Mouse (Mus musculus) limb, embryonic 14.5 days (tissue): Measurements from ENCODE around the gene Gabrb1. TPM values are rescaled to one million over a fixed set of nuclear protein-coding genes. Genes with fewer than 3 reads are reported as not detected.
A peak's percentile ranks its signal among the peaks of the same experiment; 100 is the strongest.

Experiments
- ATAC-seq: fragments of 200-750 bp; cut with Nextera tagmentation; 2 replicates; pipeline ENCODE4 v1.8.0; 2017; ENCODE audit warnings: low read depth, moderate number of reproducible peaks, moderate TSS enrichment; ENCODE audit not compliant: low FRiP score
- DNase-seq: peaks from one replicate; pipeline ENCODE4 v3.0.0-alpha.2; 2015; ENCODE audit warnings: low spot score
- H3K27ac ChIP-seq: fragments of 300-500 bp; sonication (generic); replicated peaks from 2 replicates; pipeline ENCODE4 v1.5.1; 2014; ENCODE audit warnings: low read depth, mild to moderate bottlenecking, low read length, moderate library complexity, mixed read lengths
- H3K27me3 ChIP-seq: fragments of 300-500 bp; sonication (generic); 2 replicates; pipeline ENCODE4 v1.6.1; 2014; ENCODE audit warnings: low read length, mixed read lengths; ENCODE audit not compliant: control insufficient read depth, insufficient read depth
- H3K36me3 ChIP-seq: fragments of 300-500 bp; sonication (generic); 2 replicates; pipeline ENCODE4 v1.6.1; 2014; ENCODE audit warnings: mild to moderate bottlenecking, low read length, moderate library complexity, mixed read lengths; ENCODE audit not compliant: control insufficient read depth, insufficient read depth
- H3K4me1 ChIP-seq: fragments of 300-500 bp; sonication (generic); 2 replicates; pipeline ENCODE4 v1.6.1; 2014; ENCODE audit warnings: antibody characterized with exemption, low read length, mixed read lengths; ENCODE audit not compliant: control insufficient read depth, insufficient read depth
- H3K4me2 ChIP-seq: fragments of 300-500 bp; sonication (generic); replicated peaks from 2 replicates; pipeline ENCODE4 v1.6.1; 2014; ENCODE audit warnings: low read depth, mild to moderate bottlenecking, low read length, moderate library complexity; ENCODE audit not compliant: severe bottlenecking
- H3K4me3 ChIP-seq: fragments of 300-500 bp; sonication (generic); replicated peaks from 2 replicates; pipeline ENCODE4 v1.5.1; 2014; ENCODE audit warnings: low read length
- H3K9ac ChIP-seq: fragments of 300-500 bp; sonication (generic); 2 replicates; pipeline ENCODE4 v1.6.1; 2014; ENCODE audit warnings: mild to moderate bottlenecking, low read depth, low read length, moderate library complexity; ENCODE audit not compliant: severe bottlenecking
- H3K9me3 ChIP-seq: fragments of 300-500 bp; sonication (generic); 2 replicates; pipeline ENCODE4 v1.6.1; 2016; ENCODE audit warnings: low read length; ENCODE audit not compliant: control insufficient read depth
- POLR2A ChIP-seq: fragments of 200-500 bp; IDR thresholded peaks from 2 replicates; pipeline ENCODE4 v1.8.0; 2012; ENCODE audit warnings: inconsistent platforms, mild to moderate bottlenecking, moderate library complexity, borderline replicate concordance; ENCODE audit not compliant: insufficient read depth, insufficient read length; ENCODE audit errors: extremely low read depth
- WGBS: fragments of 180-500 bp; shearing (Covaris S2); extraction: QIAGEN DNeasy Blood & Tissue Kit; methylation state at CpG from one replicate; pipeline ENCODE4 v1.1.7; 2014; 5-methylcytosine and 5-hydroxymethylcytosine counted together
- polyA plus RNA-seq, 2 experiments: library from polyadenylated mRNA; depleted of rRNA in 1 of 2; stranded (reverse) in 1 of 2; unstranded in 1 of 2; fragments of >200 nt; fragmentation: Nextera tagmentation in 1 of 2; extraction: Ambion mirVana in 1 of 2; gene quantifications; 2 replicates each; pipeline versions ENCODE4 v1.2.1 to v1.2.3; 2012 to 2014

Gene Gabrb1
- polyA plus RNA-seq, 2 experiments = 0.26 to 1.5 TPM

GRCm38 (mm10) chr5:71639804-71640203 lies 18.1 kb upstream of the Gabrb1 start:
- no peak for TF ChIP-seq POLR2A
- Histone ChIP-seq H3K4me2 (no peak overlapping the region), H3K27ac (no peak overlapping the region), H3K27me3 (no peaks in the 10 kb centered on the region), H3K9ac (no peak overlapping the region), H3K4me1 (no peaks in the 10 kb centered on the region), H3K9me3 (no peaks in the 10 kb centered on the region), H3K4me3 (no peak overlapping the region), H3K36me3 (no peaks in the 10 kb centered on the region)
- ATAC-seq (no peak), DNase-seq (no peak)
- 64% methylated on average over 10 of the region's 10 CpGs for WGBS

- no peak for TF ChIP-seq POLR2A
- H3K9me3 ChIP-seq = no peaks in the 10 kb centered on the region
- H3K36me3 ChIP-seq = no peaks in the 10 kb centered on the region
- 86% methylated on average over 2 of the region's 2 CpGs for WGBS
- no peaks in the 10 kb centered on the region for H3K4me1 ChIP-seq
- no peak overlapping the region for H3K4me3 ChIP-seq
- no peak overlapping the region for H3K9ac ChIP-seq
- DNase-seq (no peak), ATAC-seq (no peak)
- H3K4me2 ChIP-seq = no peak overlapping the region
- no peak overlapping the region for H3K27ac ChIP-seq
- H3K27me3 ChIP-seq = no peaks in the 10 kb centered on the region
Observed at GRCm38 (mm10) chr5:71648108-71648507, 9.8 kb upstream of the Gabrb1 start.

GRCm38 (mm10) chr5:71654056-71654455 lies 3.9 kb upstream of the Gabrb1 start:
- Histone ChIP-seq H3K9me3 (no peaks in the 10 kb centered on the region), H3K36me3 (no peaks in the 10 kb centered on the region), H3K27me3 (peaks cover 21% of the 10 kb centered on the region), H3K4me3 (no peak overlapping the region), H3K9ac (no peak overlapping the region), H3K4me2 (no peak overlapping the region), H3K27ac (no peak overlapping the region), H3K4me1 (no peaks in the 10 kb centered on the region)
- DNase-seq = no peak
- WGBS = 84% methylated on average over 5 of the region's 5 CpGs
- TF ChIP-seq POLR2A = no peak
- no peak for ATAC-seq

- Histone ChIP-seq H3K27me3 (peaks cover 21% of the 10 kb centered on the region), H3K4me2 (peak overlapping the region; percentile 96), H3K27ac (no peak overlapping the region), H3K4me3 (peak overlapping the region; percentile 53; the same call in 1 of the 2 replicates), H3K4me1 (no peaks in the 10 kb centered on the region), H3K36me3 (no peaks in the 10 kb centered on the region), H3K9me3 (no peaks in the 10 kb centered on the region), H3K9ac (no peak overlapping the region)
- TF ChIP-seq POLR2A = no peak
- ATAC-seq (no peak), DNase-seq (no peak)
- 7% methylated on average over 10 of the region's 10 CpGs for WGBS
Observed at GRCm38 (mm10) chr5:71656771-71657170, 1.1 kb upstream of the Gabrb1 start.

GRCm38 (mm10) chr5:71658115-71658497 lies 193 bp downstream of the Gabrb1 start, which contains the start of gene Gabra4:
Gabra4 (minus strand) TSS chr5:71658308.
- peak within 1 kb of the TSS; percentile 96 for H3K4me2 ChIP-seq
- H3K36me3 ChIP-seq = no peaks in the 10 kb centered on the region
- no peak within 1 kb of the TSS for H3K27ac ChIP-seq
- no peaks in the 10 kb centered on the region for H3K9me3 ChIP-seq
- WGBS = 0% methylated on average over 15 of the region's 15 CpGs
- H3K27me3 ChIP-seq = peaks cover 21% of the 10 kb centered on the region
- H3K9ac ChIP-seq = peak within 1 kb of the TSS; percentile 48
- peak; percentile 35; the same call in 1 of the 2 replicates for ATAC-seq
- H3K4me1 ChIP-seq = no peaks in the 10 kb centered on the region
- DNase-seq = no peak
- H3K4me3 ChIP-seq = peak within 1 kb of the TSS; percentile 53
- TF ChIP-seq POLR2A = no peak

- no peak overlapping the region for H3K4me3 ChIP-seq
- H3K27me3 ChIP-seq = no peaks in the 10 kb centered on the region
- H3K9ac ChIP-seq = no peak overlapping the region
- TF ChIP-seq POLR2A = no peak
- WGBS = 24% methylated on average over 4 of the region's 4 CpGs
- H3K4me2 ChIP-seq = no peak overlapping the region
- no peaks in the 10 kb centered on the region for H3K36me3 ChIP-seq
- ATAC-seq (no peak), DNase-seq (no peak)
- H3K27ac ChIP-seq = no peak overlapping the region
- no peaks in the 10 kb centered on the region for H3K4me1 ChIP-seq
- H3K9me3 ChIP-seq = no peaks in the 10 kb centered on the region
Observed at GRCm38 (mm10) chr5:71665593-71665992, 7.7 kb downstream of the Gabrb1 start.
